Mouse (Mus musculus) embryo, embryonic 10.5 days (tissue): ENCODE measurements at regions not wholly inside any gene's neighbourhood (a gene's known extent, or its start where the extent isn't known, plus 50 kb on each side); places are given as distances from the start of the nearest gene placed in this dataset.
A peak's percentile ranks its signal among the peaks of the same experiment; 100 is the strongest.
"Not testable (repeated sequence)": the region's sequence is repeated elsewhere in the genome, so short reads cannot be mapped to it uniquely, and the experiment has no call there.

Experiments
- DNase-seq: peaks from one replicate; pipeline ENCODE4 v3.0.0-alpha.2; 2015; ENCODE audit warnings: low spot score

DNA sequence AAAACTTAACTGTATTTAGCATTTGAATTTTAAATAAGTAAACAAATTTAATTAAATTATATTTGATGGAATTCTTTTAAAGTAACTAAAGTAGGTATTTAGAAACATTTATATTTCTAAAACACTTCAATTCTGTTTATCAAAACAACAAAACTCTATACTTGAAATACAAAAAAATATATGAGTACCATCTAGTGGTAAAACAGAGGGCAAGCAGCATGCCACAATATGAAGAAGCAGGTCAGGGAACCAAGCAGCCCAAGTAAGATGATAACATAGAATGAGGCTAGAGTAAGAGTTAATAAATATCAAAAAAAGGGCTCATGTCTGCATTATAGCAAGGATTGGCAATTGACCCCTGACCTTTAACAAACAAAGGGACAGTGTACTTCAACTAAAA lies 639.7 kb downstream of the Cdh10 start:
- DNase-seq: no peak

DNA sequence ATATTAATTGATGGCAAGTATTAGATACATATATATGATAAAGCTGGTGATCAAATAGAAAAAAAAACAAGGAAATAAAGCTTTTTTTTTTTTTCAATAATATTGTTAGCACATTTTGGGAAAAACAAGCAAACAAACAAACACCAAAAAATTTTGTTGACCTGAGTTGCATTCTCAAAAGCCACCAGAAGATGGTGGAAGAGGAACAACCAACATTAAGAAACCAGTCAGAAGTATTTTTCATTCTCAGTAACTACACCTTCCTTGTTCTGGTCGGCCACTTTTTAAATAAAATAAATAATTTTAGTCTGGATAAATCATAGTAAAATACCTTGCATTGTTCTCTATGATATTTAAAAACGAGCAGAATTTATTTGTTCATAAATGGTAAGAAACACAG lies 654.8 kb downstream of the Cdh10 start:
- peak; percentile 22 for DNase-seq

DNA sequence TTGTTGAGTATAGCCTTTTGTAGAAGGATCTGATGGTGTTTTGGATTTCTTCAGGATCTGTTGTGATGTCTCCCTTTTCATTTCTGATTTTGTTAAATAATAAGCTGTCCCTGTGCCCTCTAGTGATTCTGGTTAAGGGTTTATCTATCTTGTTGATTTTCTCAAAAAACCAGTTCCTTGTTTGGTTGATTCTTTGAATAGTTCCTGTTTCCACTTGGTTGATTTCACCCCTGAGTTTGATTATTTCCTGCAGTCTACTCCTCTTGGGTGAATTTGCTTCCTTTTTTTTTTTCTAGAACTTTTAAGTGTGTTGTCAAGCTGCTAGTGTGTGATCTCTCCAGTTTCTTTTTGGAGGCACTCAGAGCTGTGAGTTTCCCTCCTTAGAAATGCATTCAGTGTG lies 674.8 kb downstream of the Cdh10 start:
- not testable (repeated sequence) for DNase-seq

DNA sequence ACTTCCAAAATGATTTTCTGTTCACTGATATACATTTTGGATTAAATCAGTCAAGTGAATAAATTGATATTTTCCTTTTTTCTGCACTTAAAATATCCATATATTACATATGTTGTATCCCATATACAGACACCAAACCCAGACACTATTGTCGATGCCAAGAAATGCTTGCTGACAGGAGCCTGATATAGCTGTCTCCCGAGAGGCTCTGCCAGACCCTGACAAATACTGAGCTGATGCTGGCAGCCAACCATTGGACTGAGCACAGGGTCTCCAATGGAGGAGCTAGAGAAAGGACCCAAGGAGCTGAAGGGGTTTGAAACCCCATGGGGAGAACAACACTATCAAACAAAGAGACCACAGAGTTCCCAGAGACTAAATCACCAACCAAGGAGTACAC lies 700.6 kb downstream of the Cdh10 start:
- no peak for DNase-seq

DNA sequence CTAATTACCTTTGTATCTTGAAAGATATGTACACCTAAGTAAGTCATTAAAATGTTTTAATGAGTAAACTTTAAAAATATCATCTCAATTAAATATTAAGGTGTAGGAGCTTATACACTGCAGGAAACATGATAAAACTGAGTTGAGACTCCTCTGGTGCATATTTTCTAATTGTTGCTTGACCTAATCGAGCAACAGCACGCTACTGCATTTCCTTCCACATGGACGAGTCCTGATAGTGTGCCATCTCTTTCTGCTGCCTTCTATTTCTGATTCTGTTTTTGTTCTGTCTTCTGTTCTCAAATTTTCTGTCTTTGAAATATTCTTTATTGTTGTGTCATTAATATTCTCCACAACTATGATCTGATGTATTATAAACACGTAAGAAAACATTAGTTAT lies 721.9 kb downstream of the Cdh10 start:
- DNase-seq: no peak

DNA sequence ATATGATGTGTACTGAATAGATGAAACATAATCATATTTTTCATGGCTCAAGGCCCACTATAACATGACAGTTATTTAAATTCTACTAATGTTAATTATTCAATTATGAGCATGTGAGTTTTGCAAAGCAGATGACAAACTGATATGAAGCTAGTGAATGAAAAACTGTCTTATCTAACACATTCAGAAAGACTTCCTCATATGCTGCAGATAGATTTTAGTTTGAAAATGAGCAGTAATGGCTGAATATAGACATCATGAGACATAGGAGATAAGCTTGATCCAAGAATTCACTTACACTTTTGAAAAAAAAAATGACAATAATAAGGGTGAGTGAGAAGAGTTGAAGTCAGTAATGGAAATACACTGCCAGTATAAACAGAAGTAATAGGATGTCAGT lies 731.0 kb downstream of the Cdh10 start:
- no peak for DNase-seq

DNA sequence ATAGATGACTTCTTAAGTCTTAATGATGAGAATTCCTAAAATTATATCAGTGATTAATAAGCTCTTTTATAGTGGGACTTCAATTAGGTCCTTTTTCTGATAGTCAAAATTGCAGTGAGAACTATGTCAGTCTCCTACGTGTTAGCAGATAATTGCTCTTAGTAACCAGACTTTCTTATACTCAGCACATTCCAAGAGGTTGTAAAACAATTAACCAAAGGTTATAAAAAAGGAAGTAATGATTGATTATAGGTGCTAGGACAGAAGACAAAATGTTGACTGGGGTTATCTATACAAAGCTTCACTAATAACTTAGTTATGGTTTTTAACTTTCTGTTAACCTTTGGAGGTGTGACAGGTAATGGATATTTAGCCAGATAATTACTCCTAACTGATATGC lies 766.0 kb downstream of the Cdh10 start:
- DNase-seq: no peak

DNA sequence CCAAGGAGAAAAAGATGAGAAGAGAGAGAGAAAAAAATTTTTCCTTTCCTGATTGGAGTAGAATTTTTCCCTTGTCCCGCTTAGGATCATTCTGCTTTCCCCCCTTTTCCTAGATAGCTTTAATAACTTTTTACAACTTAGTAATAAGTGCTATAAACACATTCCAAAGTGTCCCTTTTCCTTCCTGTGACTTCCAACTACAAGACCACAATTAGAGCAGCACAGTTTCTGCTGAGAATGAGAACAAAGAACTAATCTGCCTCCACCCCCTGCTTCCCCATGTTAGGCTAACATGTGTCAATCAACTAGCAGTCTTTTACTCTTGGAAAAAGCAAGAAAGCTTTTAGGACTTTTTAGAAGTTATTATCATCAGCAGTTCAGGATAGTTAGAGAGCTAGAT lies 766.5 kb downstream of the Cdh10 start:
- no peak for DNase-seq

DNA sequence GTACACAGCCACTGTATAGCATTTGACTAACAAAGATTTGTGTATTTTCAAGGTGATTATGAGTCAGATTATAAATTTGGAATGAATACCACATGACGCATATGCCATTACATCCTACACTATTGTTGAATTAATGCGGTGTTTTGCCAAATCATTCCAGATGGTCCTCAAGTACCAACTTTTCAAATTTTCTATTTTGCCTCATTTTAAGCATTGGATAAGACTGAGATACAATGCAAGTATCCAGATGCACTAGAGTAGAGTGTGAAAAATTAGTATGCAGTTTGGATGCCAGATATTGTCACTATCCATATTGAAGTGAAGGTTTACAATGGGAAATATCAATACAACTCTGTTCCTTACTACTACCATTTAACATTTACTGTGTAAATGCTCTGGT lies 775.0 kb downstream of the Cdh10 start:
- DNase-seq: no peak

DNA sequence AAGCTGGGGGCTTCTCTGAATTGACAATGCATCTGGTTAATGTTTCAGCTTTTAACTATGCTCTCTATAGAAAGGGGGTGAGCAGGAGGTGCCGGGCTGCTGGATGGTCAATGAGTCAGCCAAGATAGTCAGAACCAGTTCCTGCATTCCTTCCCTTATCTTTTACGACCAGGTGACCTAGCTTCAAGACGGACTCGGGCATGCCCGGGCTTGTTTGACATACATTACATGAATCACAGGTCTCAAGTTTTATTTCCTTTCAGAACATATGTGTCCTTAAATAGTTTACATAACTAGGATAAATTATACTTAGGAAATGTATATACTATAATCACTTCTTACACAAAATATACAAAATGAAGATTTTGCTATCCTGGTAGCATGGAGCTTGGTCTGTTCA lies 803.6 kb downstream of the Cdh10 start:
- DNase-seq: not testable (repeated sequence)

DNA sequence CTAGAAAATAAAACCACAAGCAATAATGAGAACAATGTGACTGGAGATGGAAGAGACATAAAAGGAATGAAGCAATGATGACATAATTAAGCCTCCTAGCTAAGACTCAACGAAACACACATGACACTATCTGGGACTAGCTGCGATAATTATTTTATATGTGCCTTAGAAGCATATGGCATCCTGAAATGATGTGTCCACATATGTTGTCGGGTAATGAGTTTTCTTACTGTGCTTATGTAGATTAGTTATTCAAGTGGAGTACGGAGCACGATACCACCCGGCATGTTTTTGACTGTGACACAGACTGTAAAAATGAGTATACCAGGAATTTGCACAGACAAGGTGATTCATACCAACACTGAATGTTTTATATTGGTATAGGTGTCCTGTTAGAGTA lies 781.7 kb upstream of the Cdh12 start:
- DNase-seq: no peak

DNA sequence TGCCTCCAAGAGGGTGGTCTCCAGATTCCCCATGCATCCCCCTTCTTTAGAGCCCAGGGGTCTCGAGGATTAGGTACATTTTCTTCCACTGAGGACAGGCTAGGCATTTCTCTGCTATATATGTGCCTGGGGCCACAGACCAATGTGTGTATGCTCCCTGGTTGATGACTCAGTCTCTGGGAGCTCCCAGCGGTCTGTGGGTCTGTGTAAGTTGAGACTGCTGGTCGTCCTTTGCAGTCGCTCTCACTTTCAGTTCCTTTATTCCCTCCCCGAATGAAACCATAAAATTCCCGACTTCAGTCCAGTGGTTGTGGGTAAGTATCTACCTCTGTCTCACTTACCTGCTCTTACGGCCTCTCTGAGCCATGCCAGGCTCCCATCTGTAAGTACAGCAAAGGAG lies 773.5 kb upstream of the Cdh12 start:
- DNase-seq: no peak

DNA sequence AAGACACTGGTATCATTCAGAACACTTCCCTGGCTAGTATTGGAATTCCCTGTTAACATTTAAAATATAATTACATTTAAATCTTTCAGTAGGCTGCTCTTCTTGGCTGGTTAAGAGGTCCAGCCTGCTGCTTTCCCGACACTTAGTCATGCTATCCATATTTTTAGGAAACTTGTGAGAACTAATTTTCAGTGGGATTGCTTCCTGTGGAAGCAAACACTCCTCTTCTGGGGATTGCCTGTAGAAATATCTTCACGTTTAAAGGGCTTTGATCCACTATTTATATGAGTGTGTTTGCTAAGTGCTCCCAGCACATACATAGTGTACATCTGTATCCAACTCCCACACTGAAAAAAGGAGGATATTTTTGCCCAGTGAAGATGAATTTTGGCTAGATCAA lies 761.8 kb upstream of the Cdh12 start:
- DNase-seq: no peak

DNA sequence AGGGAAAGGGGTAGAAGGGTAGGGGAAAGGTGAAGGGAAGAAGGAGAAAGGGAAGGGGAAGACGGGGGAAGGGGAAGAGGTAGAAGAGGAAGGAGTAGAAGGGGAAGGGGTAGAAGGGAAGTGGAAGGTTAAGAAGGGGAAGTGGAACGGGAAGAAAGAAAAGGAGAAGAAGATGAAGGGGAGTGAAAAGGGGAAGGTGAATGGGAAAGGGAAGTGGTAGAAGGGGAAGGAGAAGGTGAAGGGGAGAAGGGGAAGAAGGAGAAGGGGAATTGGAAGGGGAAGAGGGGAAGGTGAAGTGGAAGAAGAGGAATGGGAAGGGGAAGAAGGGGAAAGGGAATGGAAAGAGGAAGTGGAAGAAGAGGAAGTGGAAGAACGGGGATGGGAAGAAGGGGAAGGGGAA lies 737.3 kb upstream of the Cdh12 start:
- no peak for DNase-seq
